Mouse (Mus musculus): Measurements from ENCODE around the gene Hdac7.

Hdac7 gene

GRCm38 (mm10) chr15:97815254-97815653 lies 29.0 kb downstream of the Hdac7 start:
- DNase-seq (ENCODE audit: low read depth, low spot score), result no peak

GRCm38 (mm10) chr15:97814703-97815102 lies 29.6 kb downstream of the Hdac7 start:
- DNase-seq (ENCODE audit: low read depth, low spot score), result no peak

DNA sequence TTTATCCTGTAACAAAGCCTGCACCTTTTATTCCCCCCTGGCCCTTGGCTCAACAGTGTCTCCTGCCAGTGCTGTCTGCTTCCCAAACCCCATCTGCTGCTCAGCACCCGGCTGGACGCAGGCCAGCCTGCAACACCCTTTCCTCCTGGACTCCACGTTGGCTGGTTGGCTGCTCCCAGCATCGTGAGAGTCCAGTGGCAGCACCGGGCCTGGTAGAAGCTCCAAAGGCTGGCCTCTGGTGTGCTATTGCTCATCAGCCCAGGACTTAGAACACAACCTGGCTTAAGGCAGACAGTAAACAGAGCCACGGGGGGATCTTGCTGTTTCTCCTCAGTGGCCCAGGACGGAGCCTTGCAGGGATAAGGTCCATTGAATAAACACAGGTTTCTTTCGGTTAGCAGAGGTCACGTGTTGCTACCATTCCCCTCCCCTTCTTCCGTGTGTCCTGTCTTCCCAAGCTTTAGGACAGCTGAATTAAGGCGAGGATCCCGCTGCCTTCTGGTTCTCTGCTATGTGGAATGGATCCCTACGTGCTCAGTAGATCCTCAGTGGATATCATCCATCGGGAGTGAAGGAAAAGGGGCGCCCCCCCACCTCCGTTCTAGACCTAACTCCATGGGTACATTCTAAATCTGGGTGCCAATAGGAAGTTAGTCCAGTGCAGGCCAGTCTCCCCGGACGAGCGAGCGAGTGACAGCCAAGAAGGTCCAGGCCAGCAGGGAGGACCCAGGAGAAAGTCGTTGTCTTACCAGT lies 30.7 kb downstream of the Hdac7 start:
- DNase-seq (ENCODE audit: low read depth, low spot score), result no peak

- no peak for DNase-seq (ENCODE audit: low read depth, low spot score)
Observed at GRCm38 (mm10) chr15:97812875-97813274, 31.4 kb downstream of the Hdac7 start.

- DNase-seq (ENCODE audit: low read depth, low spot score), result no peak
Observed at GRCm38 (mm10) chr15:97812126-97812525, 32.2 kb downstream of the Hdac7 start.

GRCm38 (mm10) chr15:97811307-97811706 lies 33.0 kb downstream of the Hdac7 start:
- DNase-seq (ENCODE audit: low read depth, low spot score), result no peak

DNA sequence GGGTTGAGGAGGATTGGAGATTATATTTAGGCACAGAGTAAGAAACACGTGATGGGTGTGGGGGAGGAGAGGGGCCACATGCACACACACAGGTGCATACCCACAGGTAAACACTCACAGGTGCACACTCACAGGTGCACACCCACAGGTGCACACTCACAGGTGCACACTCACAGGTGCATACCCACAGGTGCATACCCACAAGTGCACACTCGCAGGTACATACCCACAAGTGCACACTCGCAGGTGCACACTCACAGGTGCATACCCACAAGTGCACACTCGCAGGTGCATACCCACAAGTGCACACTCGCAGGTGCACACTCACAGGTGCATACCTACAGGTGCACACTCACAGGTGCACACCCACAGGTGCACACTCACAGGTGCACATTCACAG lies 33.9 kb downstream of the Hdac7 start:
- DNase-seq (ENCODE audit: low read depth, low spot score), result no peak

DNA sequence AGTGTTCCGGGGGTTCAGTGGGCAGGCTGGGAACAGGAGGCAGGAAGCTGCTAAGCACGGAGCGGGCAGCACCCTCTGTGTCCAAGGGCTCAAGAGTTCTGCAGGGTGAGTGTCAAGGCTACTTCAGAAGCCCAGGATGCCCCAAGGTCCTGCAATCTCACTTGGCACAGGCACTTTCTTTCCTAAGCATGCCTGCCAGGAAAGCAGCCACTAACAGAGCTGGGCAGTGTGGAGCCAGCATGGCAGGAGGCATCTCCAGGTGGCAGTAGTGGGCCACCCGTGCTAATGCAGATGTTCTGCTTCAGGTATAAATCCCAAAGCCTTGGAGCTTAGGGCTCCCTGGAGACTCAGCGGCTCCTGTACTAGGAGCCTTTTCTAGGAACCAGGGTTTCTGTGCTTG lies 34.4 kb downstream of the Hdac7 start:
- DNase-seq (ENCODE audit: low read depth, low spot score), result no peak

DNA sequence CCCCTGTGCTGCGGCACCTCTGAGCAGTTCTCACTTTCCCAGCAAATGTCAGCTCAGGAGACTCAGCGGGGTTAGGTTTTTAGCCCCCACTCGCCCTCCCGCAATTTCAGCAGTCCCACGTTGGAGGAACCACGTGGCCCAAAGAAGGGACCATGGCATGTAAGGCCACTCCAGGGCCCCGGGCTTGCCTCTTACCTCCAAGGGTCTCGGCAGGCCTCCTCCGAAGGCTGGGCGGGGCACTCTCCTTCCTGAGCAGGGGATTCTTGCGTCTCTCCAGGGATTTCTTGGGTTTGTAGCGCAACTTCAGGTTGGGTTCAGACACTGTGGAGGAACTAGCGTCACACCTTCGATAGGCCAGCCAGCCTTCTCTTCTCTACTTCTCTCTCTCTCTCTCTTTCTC lies 35.1 kb downstream of the Hdac7 start:
- no peak for DNase-seq (ENCODE audit: low read depth, low spot score)

GRCm38 (mm10) chr15:97808532-97808931 lies 35.8 kb downstream of the Hdac7 start:
- DNase-seq (ENCODE audit: low read depth, low spot score), result no peak

GRCm38 (mm10) chr15:97807867-97808266 lies 36.4 kb downstream of the Hdac7 start:
- DNase-seq (ENCODE audit: low read depth, low spot score), result no peak

GRCm38 (mm10) chr15:97802575-97802974 lies 41.7 kb downstream of the Hdac7 start:
- peak; percentile 83 for DNase-seq (ENCODE audit: low read depth, low spot score)

- no peak for DNase-seq (ENCODE audit: low read depth, low spot score)
Observed at GRCm38 (mm10) chr15:97801811-97802210, 42.5 kb downstream of the Hdac7 start.

DNA sequence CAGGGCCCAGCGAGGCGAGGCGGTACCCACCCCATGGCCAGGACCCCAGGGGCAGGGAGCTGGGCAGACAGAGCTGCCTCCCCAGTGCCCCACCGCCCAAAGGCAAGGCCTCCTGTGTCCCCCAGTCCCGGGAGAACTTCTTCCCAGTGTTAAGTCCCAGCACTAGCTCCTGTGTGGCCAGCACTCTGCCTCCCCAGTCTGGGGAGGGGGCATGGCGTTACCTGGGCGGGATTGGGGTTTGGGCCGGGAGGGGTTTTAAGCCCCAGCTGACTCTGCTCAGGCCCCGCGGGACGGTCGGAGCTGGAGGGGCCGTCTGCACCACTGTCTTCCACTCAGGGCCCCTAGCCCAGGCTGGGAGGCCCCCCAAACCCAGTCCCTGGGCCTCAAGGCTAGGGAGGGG lies 43.4 kb downstream of the Hdac7 start:
- no peak for DNase-seq (ENCODE audit: low read depth, low spot score)

GRCm38 (mm10) chr15:97799446-97799845 lies 44.9 kb downstream of the Hdac7 start:
- DNase-seq (ENCODE audit: low read depth, low spot score), result no peak

DNA sequence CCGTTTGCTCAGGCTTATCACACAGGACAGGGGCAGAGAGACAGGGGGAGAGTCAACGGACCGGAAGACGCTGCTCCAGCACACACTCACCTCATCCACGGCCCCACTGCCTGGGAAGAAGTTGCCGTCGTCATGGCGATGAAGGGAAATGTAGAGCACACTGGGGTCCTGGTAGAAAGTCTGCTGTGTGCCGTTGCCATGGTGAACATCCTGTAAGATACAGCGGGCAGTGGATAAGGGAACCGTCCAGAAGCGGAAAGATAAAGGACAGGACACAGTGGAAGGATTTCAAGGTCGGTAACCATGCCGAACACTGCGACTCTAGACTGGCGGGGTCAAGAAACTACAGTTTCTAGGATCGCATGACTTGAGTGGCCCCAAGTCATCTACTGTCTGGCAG lies 46.2 kb downstream of the Hdac7 start:
- peak; percentile 32 for DNase-seq (ENCODE audit: low read depth, low spot score)

GRCm38 (mm10) chr15:97796674-97797310 lies 47.5 kb downstream of the Hdac7 start:
- DNase-seq (ENCODE audit: low read depth, low spot score), result no peak

- DNase-seq (ENCODE audit: low read depth, low spot score), result no peak
Observed at GRCm38 (mm10) chr15:97795559-97796235, 48.6 kb downstream of the Hdac7 start.

DNA sequence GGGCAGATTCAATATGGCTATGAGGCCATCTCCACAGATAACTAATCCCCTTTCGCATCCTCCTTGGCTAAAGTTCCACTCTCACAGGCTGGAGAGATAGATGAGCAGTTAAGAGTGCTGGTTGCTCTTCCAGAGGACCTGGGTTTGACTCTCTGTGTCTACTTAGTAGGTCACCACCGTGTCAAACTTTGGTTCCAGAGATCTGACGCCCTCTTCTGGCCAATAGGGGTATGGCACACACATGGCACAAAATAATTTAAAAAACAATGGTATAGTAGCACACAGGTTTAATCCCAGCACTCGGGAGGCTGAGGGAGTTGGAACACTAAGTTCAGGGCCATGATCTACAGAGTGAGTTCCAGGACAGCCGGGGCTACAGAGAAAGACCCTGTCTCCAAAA lies 50.0 kb downstream of the Hdac7 start:
- DNase-seq (ENCODE audit: low read depth, low spot score), result peak; percentile 33

GRCm38 (mm10) chr15:97793386-97794153 lies 50.7 kb downstream of the Hdac7 start:
- no peak for DNase-seq (ENCODE audit: low read depth, low spot score)

GRCm38 (mm10) chr15:97791126-97791700 lies 53.1 kb downstream of the Hdac7 start:
- no peak for DNase-seq (ENCODE audit: low read depth, low spot score)
